Mouse (Mus musculus): ENCODE results near the gene Vac14. TPM values are rescaled to one million over a fixed set of nuclear protein-coding genes. Genes with fewer than 3 reads are reported as not detected.

Gene Vac14
- polyA plus RNA-seq, 1 experiment, result 34.3 TPM

GRCm38 (mm10) chr8:110674589-110674988 lies 56.2 kb downstream of the Vac14 start:
- Histone ChIP-seq H3K27me3 (ENCODE audit: control insufficient read depth, insufficient read depth, low read length) (no peaks in the 10 kb centered on the region), H3K36me3 (ENCODE audit: control insufficient read depth, insufficient read depth, low read length) (peaks cover 16% of the 10 kb centered on the region), H3K4me3 (ENCODE audit: extremely low read depth, insufficient read depth, insufficient read length) (no peak overlapping the region), H3K4me1 (ENCODE audit: control insufficient read depth, insufficient read depth, insufficient read length) (no peaks in the 10 kb centered on the region), H3K27ac (ENCODE audit: insufficient read depth, low read length) (no peak overlapping the region)
- 96% methylated on average over 1 of the region's 1 CpGs for WGBS
- no peak for DNase-seq (ENCODE audit: low read depth in 1 of 2, low spot score in 2 of 2)
- TF ChIP-seq POLR2A (IDR thresholded peaks at IDR 0.05; ENCODE audit: low read depth, low read length), result no peak
- TF ChIP-seq CTCF (IDR thresholded peaks at IDR 0.05; ENCODE audit: extremely low read depth, insufficient read depth, insufficient read length, insufficient replicate concordance), result no peak

- TF ChIP-seq CTCF (IDR thresholded peaks at IDR 0.05; ENCODE audit: extremely low read depth, insufficient read depth, insufficient read length, insufficient replicate concordance), result no peak
- TF ChIP-seq POLR2A (IDR thresholded peaks at IDR 0.05; ENCODE audit: low read depth, low read length), result no peak
- peak overlapping the region; percentile 24; the same call in 1 of the 2 replicates for H3K27ac ChIP-seq (ENCODE audit: insufficient read depth, low read length)
- DNase-seq (ENCODE audit: low read depth in 1 of 2, low spot score in 2 of 2), result no peak
- no peaks in the 10 kb centered on the region for H3K4me1 ChIP-seq (ENCODE audit: control insufficient read depth, insufficient read depth, insufficient read length)
- H3K27me3 ChIP-seq (ENCODE audit: control insufficient read depth, insufficient read depth, low read length), result no peaks in the 10 kb centered on the region
- 78% methylated on average over 5 of the region's 5 CpGs for WGBS
- H3K4me3 ChIP-seq (ENCODE audit: extremely low read depth, insufficient read depth, insufficient read length), result no peak overlapping the region
- H3K36me3 ChIP-seq (ENCODE audit: control insufficient read depth, insufficient read depth, low read length), result peaks cover 11% of the 10 kb centered on the region
Measured at GRCm38 (mm10) chr8:110676702-110677101, 58.3 kb downstream of the Vac14 start.

DNA sequence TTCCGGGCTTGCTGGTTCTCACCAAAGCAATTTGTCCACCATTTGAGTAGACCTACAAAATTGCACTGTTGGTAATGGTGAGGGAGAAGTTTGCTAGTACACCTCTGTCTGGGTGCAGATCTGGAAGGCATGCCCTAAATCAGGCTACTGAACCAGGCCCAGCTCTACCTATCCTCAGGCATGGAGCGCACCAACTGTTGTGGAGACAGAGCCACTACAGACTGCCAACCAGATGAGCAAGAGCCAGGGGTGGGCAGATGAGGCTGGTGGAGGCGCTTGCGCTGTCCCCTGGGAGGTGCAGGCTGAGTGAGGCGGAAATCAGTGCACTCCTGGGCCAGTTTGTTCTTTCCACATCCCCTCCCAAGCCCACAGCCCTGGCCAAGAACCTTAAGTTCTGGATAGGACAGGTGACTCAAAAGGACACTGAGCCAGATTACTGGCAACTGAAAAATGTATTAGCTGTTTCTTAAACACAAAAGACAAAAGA lies 58.8 kb downstream of the Vac14 start:
- Histone ChIP-seq H3K27me3 (ENCODE audit: control insufficient read depth, insufficient read depth, low read length) (no peaks in the 10 kb centered on the region), H3K4me1 (ENCODE audit: control insufficient read depth, insufficient read depth, insufficient read length) (no peaks in the 10 kb centered on the region)

DNA sequence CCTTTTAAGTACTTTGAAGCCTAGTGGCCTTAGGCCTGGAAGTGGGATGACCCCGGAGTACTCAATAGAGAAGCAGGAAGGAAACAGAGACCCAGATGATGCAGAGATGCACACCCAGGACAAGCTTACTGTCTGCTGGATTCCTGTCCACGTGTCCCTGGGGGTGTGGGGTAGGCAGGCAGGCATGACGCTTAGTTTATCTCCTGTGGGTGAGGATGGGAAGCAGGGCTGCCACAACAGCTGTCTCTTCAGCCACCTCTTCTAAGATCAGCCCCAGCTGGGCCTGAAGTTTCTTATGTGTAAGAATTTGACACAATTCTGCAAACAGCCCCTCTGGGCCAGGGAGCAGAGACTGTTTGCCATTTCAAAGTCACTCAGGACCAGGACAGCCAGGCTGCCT lies 60.6 kb downstream of the Vac14 start:
- Histone ChIP-seq H3K27ac (ENCODE audit: insufficient read depth, low read length) (no peak overlapping the region), H3K27me3 (ENCODE audit: control insufficient read depth, insufficient read depth, low read length) (no peaks in the 10 kb centered on the region), H3K4me3 (ENCODE audit: extremely low read depth, insufficient read depth, insufficient read length) (no peak overlapping the region), H3K36me3 (ENCODE audit: control insufficient read depth, insufficient read depth, low read length) (peaks cover 11% of the 10 kb centered on the region), H3K4me1 (ENCODE audit: control insufficient read depth, insufficient read depth, insufficient read length) (no peaks in the 10 kb centered on the region)
- DNase-seq (ENCODE audit: low read depth in 1 of 2, low spot score in 2 of 2), result no peak
- no peak for TF ChIP-seq POLR2A (IDR thresholded peaks at IDR 0.05; ENCODE audit: low read depth, low read length)
- TF ChIP-seq CTCF (IDR thresholded peaks at IDR 0.05; ENCODE audit: extremely low read depth, insufficient read depth, insufficient read length, insufficient replicate concordance), result no peak
- 40% methylated on average over 3 of the region's 3 CpGs for WGBS

More for the DNA sequence above, 58.8 kb downstream of the Vac14 start:
- Histone ChIP-seq H3K27ac (ENCODE audit: insufficient read depth, low read length) (no peak overlapping the region), H3K4me3 (ENCODE audit: extremely low read depth, insufficient read depth, insufficient read length) (no peak overlapping the region), H3K36me3 (ENCODE audit: control insufficient read depth, insufficient read depth, low read length) (peaks cover 8% of the 10 kb centered on the region)
- TF ChIP-seq POLR2A (IDR thresholded peaks at IDR 0.05; ENCODE audit: low read depth, low read length) (no peak), CTCF (IDR thresholded peaks at IDR 0.05; ENCODE audit: extremely low read depth, insufficient read depth, insufficient read length, insufficient replicate concordance) (no peak)
- no peak for DNase-seq (ENCODE audit: low read depth in 1 of 2, low spot score in 2 of 2)
- 82% methylated on average over 5 of the region's 5 CpGs for WGBS

DNA sequence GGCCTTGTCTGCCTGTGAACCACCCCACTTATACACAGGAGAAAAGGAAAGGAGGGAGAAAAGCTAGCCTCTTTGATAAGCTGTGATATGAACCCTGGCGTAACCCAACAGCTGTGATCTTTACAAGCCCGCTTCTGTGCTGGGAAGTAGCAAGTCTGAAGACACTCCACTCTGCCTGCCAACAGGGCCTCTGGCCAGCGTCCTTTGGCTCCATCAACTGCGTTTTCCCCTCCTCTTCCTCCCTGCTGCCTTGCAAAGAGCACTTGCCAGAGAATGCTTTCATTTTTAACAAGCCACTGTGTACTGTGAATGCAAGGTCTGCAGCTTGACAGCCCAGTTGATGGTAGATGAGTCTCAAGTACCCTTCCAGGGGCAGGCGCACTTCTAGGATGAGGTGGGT lies 69.3 kb downstream of the Vac14 start:
- H3K4me1 ChIP-seq (ENCODE audit: control insufficient read depth, insufficient read depth, insufficient read length), result no peaks in the 10 kb centered on the region
- no peak overlapping the region for H3K27ac ChIP-seq (ENCODE audit: insufficient read depth, low read length)
- WGBS, result 88% methylated on average over 5 of the region's 5 CpGs
- no peak overlapping the region for H3K4me3 ChIP-seq (ENCODE audit: extremely low read depth, insufficient read depth, insufficient read length)
- peaks cover 17% of the 10 kb centered on the region for H3K36me3 ChIP-seq (ENCODE audit: control insufficient read depth, insufficient read depth, low read length)
- TF ChIP-seq POLR2A (IDR thresholded peaks at IDR 0.05; ENCODE audit: low read depth, low read length), result no peak
- TF ChIP-seq CTCF (IDR thresholded peaks at IDR 0.05; ENCODE audit: extremely low read depth, insufficient read depth, insufficient read length, insufficient replicate concordance), result no peak
- no peak for DNase-seq (ENCODE audit: low read depth in 1 of 2, low spot score in 2 of 2)
- H3K27me3 ChIP-seq (ENCODE audit: control insufficient read depth, insufficient read depth, low read length), result no peaks in the 10 kb centered on the region

- no peak overlapping the region for H3K27ac ChIP-seq (ENCODE audit: insufficient read depth, low read length)
- peaks cover 3% of the 10 kb centered on the region for H3K36me3 ChIP-seq (ENCODE audit: control insufficient read depth, insufficient read depth, low read length)
- H3K4me3 ChIP-seq (ENCODE audit: extremely low read depth, insufficient read depth, insufficient read length), result no peak overlapping the region
- WGBS, result 93% methylated on average over 9 of the region's 9 CpGs
- DNase-seq (ENCODE audit: low read depth in 1 of 2, low spot score in 2 of 2), result no peak
- no peaks in the 10 kb centered on the region for H3K4me1 ChIP-seq (ENCODE audit: control insufficient read depth, insufficient read depth, insufficient read length)
- H3K27me3 ChIP-seq (ENCODE audit: control insufficient read depth, insufficient read depth, low read length), result no peaks in the 10 kb centered on the region
- TF ChIP-seq POLR2A (IDR thresholded peaks at IDR 0.05; ENCODE audit: low read depth, low read length) (no peak), CTCF (IDR thresholded peaks at IDR 0.05; ENCODE audit: extremely low read depth, insufficient read depth, insufficient read length, insufficient replicate concordance) (no peak)
Measured at GRCm38 (mm10) chr8:110689961-110690360, 71.6 kb downstream of the Vac14 start.

DNA sequence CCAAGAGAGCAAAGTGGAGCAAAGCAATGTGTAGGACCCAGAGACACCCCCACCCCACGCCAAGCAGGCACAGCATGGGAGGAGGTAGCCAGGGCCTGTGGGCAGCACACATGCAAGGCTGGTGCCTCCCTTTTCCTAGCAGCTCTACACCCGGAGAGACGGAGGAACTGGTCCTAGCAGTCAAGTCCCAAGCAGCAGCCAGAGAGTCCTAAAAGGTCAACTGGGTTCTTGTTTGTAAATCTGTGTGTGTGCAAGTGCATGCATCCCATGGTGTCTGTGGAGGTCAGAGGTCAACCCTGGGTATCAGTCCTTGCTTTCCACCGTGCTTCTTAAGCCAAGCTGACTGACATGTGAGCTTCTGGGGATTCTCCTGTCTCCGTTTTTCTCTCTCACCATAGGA lies 75.8 kb downstream of the Vac14 start:
- peaks cover 4% of the 10 kb centered on the region; the same call in 1 of the 2 replicates for H3K36me3 ChIP-seq (ENCODE audit: control insufficient read depth, insufficient read depth, low read length)
- no peak overlapping the region for H3K27ac ChIP-seq (ENCODE audit: insufficient read depth, low read length)
- no peaks in the 10 kb centered on the region for H3K4me1 ChIP-seq (ENCODE audit: control insufficient read depth, insufficient read depth, insufficient read length)
- WGBS, result 94% methylated on average over 5 of the region's 5 CpGs
- DNase-seq (ENCODE audit: low read depth in 1 of 2, low spot score in 2 of 2), result no peak
- H3K27me3 ChIP-seq (ENCODE audit: control insufficient read depth, insufficient read depth, low read length), result no peaks in the 10 kb centered on the region
- no peak overlapping the region for H3K4me3 ChIP-seq (ENCODE audit: extremely low read depth, insufficient read depth, insufficient read length)
- TF ChIP-seq POLR2A (IDR thresholded peaks at IDR 0.05; ENCODE audit: low read depth, low read length) (no peak), CTCF (IDR thresholded peaks at IDR 0.05; ENCODE audit: extremely low read depth, insufficient read depth, insufficient read length, insufficient replicate concordance) (no peak)
